Mouse (Mus musculus): ENCODE results near the gene Rbck1. TPM values are rescaled to one million over a fixed set of nuclear protein-coding genes. Genes with fewer than 3 reads are reported as not detected.

The Rbck1 gene
- 105 and 108 TPM in 2 replicates for total RNA-seq (2014; rRNA removed)
- polyA plus RNA-seq (2015; fragmentation: Nextera tagmentation; extraction: Ambion mirVana), result 88.9 and 90.7 TPM in 2 replicates

- DNase-seq (peak; percentile 91), ATAC-seq (peak; percentile 97)
- peak within 1 kb of the TSS; percentile 85 for H3K4me2 ChIP-seq (ENCODE audit: low read depth)
- peak; percentile 24; the same call in 1 of the 2 replicates for TF ChIP-seq CTCF (IDR thresholded peaks at IDR 0.05; ENCODE audit: low read depth)
- H3K27me3 ChIP-seq (ENCODE audit: insufficient read depth, low read length), result no peaks in the 10 kb centered on the region
- H3K9ac ChIP-seq, result peak within 1 kb of the TSS; percentile 94
- under 1% methylated on average over 53 of the region's 54 CpGs for WGBS
- H3K27ac ChIP-seq (ENCODE audit: low read depth, low read length), result peak within 1 kb of the TSS; percentile 83
- H3K36me3 ChIP-seq (ENCODE audit: insufficient read depth), result peaks cover 14% of the 10 kb centered on the region
- H3K9me3 ChIP-seq (ENCODE audit: low read length), result no peaks in the 10 kb centered on the region
- peak within 1 kb of the TSS; percentile 74 for H3K4me3 ChIP-seq (ENCODE audit: low read depth, low read length)
- H3K4me1 ChIP-seq (ENCODE audit: insufficient read depth), result peaks cover 11% of the 10 kb centered on the region
Measured at GRCm38 (mm10) chr2:152332101-152332825, at the start of gene Rbck1. Gene Rbck1, minus strand, starts transcription at chr2:152332653.

GRCm38 (mm10) chr2:152376345-152376741 is 43.9 kb upstream of the Rbck1 start, which contains the start of gene Nrsn2:
Gene Nrsn2, minus strand, starts transcription at chr2:152376638.
- Histone ChIP-seq H3K36me3 (ENCODE audit: insufficient read depth) (no peaks in the 10 kb centered on the region), H3K9me3 (ENCODE audit: low read length) (no peaks in the 10 kb centered on the region), H3K4me1 (ENCODE audit: insufficient read depth) (peaks cover 4% of the 10 kb centered on the region), H3K9ac (peak within 1 kb of the TSS; percentile 49), H3K27me3 (ENCODE audit: insufficient read depth, low read length) (0 out of 2 replicates have a peak, but pooled peaks cover 3% of the 10 kb centered on the region), H3K27ac (ENCODE audit: low read depth, low read length) (peak within 1 kb of the TSS; percentile 60), H3K4me3 (ENCODE audit: low read depth, low read length) (peak within 1 kb of the TSS; percentile 31), H3K4me2 (ENCODE audit: low read depth) (peak within 1 kb of the TSS; percentile 55)
- TF ChIP-seq CTCF (IDR thresholded peaks at IDR 0.05; ENCODE audit: low read depth), result no peak
- ATAC-seq (peak; percentile 90), DNase-seq (peak; percentile 60)
- WGBS, result 5% methylated on average over 16 of the region's 16 CpGs

- Histone ChIP-seq H3K27me3 (ENCODE audit: insufficient read depth, low read length) (0 out of 2 replicates have a peak, but pooled peaks cover 3% of the 10 kb centered on the region), H3K9ac (peak overlapping the region; percentile 49), H3K4me1 (ENCODE audit: insufficient read depth) (peaks cover 4% of the 10 kb centered on the region), H3K4me3 (ENCODE audit: low read depth, low read length) (peak overlapping the region; percentile 31), H3K4me2 (ENCODE audit: low read depth) (peak overlapping the region; percentile 55), H3K27ac (ENCODE audit: low read depth, low read length) (peak overlapping the region; percentile 60), H3K36me3 (ENCODE audit: insufficient read depth) (no peaks in the 10 kb centered on the region), H3K9me3 (ENCODE audit: low read length) (no peaks in the 10 kb centered on the region)
- DNase-seq (peak; percentile 71), ATAC-seq (peak; percentile 77)
- WGBS, result 2% methylated on average over 21 of the region's 21 CpGs
- no peak for TF ChIP-seq CTCF (IDR thresholded peaks at IDR 0.05; ENCODE audit: low read depth)
Measured at GRCm38 (mm10) chr2:152375652-152376344, 43.3 kb upstream of the Rbck1 start.

DNA sequence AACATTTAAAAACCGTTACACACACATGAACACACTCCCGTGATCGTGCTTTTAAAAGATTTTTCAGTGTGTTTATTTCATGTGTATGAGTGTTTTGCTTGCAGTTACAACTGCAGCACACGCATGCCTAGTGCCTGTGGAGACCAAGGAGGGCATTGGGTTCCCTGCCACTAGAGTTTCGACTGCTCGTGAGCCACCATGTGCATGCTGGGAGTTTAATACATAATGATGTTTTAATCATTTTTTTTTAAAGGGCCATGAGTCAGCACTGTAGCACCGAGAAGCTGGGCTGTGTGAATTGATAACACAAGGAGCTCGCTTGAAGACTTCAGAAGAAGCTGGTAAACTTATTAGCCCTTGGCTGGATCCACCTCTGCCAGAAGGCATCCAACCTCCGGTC is 41.1 kb upstream of the Rbck1 start:
- ATAC-seq (no peak), DNase-seq (no peak)
- TF ChIP-seq CTCF (IDR thresholded peaks at IDR 0.05; ENCODE audit: low read depth), result no peak

DNA sequence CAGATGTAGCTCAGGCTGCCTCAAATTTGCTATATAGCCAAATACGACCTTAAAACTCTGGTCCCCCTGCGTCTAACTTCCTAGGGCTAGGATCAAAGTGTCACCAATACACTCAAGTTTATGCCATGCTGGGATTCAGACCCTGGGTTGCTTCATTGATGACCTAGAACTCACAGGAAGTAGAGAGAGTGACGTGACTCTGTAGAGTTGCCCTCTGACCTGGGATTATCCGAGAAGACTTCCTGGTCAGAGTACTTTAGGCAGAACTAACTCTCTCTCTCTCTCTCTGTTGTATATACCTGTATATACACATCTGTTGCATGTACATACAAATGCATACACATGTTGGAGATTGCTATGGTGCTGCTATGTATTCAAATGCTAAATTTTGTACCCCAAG is 40.2 kb upstream of the Rbck1 start:
- ATAC-seq, result no peak
- H3K9ac ChIP-seq, result no peak overlapping the region
- 0 out of 2 replicates have a peak, but pooled peaks cover 3% of the 10 kb centered on the region for H3K27me3 ChIP-seq (ENCODE audit: insufficient read depth, low read length)
- H3K4me2 ChIP-seq (ENCODE audit: low read depth), result no peak overlapping the region
- H3K4me1 ChIP-seq (ENCODE audit: insufficient read depth), result peaks cover 4% of the 10 kb centered on the region
- H3K27ac ChIP-seq (ENCODE audit: low read depth, low read length), result no peak overlapping the region
- no peak for DNase-seq
- no peaks in the 10 kb centered on the region for H3K9me3 ChIP-seq (ENCODE audit: low read length)
- TF ChIP-seq CTCF (IDR thresholded peaks at IDR 0.05; ENCODE audit: low read depth), result no peak
- no peak overlapping the region for H3K4me3 ChIP-seq (ENCODE audit: low read depth, low read length)
- H3K36me3 ChIP-seq (ENCODE audit: insufficient read depth), result no peaks in the 10 kb centered on the region
- WGBS, result 60% methylated on average over 4 of the region's 4 CpGs

More for the DNA sequence above, 41.1 kb upstream of the Rbck1 start:
- H3K4me3 ChIP-seq (ENCODE audit: low read depth, low read length), result no peak overlapping the region
- H3K9ac ChIP-seq, result no peak overlapping the region
- H3K27ac ChIP-seq (ENCODE audit: low read depth, low read length), result no peak overlapping the region
- no peak overlapping the region for H3K4me2 ChIP-seq (ENCODE audit: low read depth)
- H3K27me3 ChIP-seq (ENCODE audit: insufficient read depth, low read length), result 0 out of 2 replicates have a peak, but pooled peaks cover 3% of the 10 kb centered on the region
- WGBS, result 81% methylated on average over 9 of the region's 9 CpGs
- no peaks in the 10 kb centered on the region for H3K9me3 ChIP-seq (ENCODE audit: low read length)
- peaks cover 4% of the 10 kb centered on the region for H3K4me1 ChIP-seq (ENCODE audit: insufficient read depth)
- H3K36me3 ChIP-seq (ENCODE audit: insufficient read depth), result no peaks in the 10 kb centered on the region

- Histone ChIP-seq H3K9me3 (ENCODE audit: low read length) (no peaks in the 10 kb centered on the region), H3K9ac (no peak overlapping the region), H3K4me1 (ENCODE audit: insufficient read depth) (peaks cover 4% of the 10 kb centered on the region), H3K4me3 (ENCODE audit: low read depth, low read length) (no peak overlapping the region), H3K27me3 (ENCODE audit: insufficient read depth, low read length) (0 out of 2 replicates have a peak, but pooled peaks cover under 1% of the 10 kb centered on the region), H3K27ac (ENCODE audit: low read depth, low read length) (no peak overlapping the region), H3K4me2 (ENCODE audit: low read depth) (no peak overlapping the region), H3K36me3 (ENCODE audit: insufficient read depth) (no peaks in the 10 kb centered on the region)
- ATAC-seq (no peak), DNase-seq (no peak)
- TF ChIP-seq CTCF (IDR thresholded peaks at IDR 0.05; ENCODE audit: low read depth), result no peak
- 46% methylated on average over 7 of the region's 7 CpGs for WGBS
Measured at GRCm38 (mm10) chr2:152372104-152372503, 39.7 kb upstream of the Rbck1 start.
